ENCODE assay signal across 8 mouse cellular contexts in the genomic region with DNA sequence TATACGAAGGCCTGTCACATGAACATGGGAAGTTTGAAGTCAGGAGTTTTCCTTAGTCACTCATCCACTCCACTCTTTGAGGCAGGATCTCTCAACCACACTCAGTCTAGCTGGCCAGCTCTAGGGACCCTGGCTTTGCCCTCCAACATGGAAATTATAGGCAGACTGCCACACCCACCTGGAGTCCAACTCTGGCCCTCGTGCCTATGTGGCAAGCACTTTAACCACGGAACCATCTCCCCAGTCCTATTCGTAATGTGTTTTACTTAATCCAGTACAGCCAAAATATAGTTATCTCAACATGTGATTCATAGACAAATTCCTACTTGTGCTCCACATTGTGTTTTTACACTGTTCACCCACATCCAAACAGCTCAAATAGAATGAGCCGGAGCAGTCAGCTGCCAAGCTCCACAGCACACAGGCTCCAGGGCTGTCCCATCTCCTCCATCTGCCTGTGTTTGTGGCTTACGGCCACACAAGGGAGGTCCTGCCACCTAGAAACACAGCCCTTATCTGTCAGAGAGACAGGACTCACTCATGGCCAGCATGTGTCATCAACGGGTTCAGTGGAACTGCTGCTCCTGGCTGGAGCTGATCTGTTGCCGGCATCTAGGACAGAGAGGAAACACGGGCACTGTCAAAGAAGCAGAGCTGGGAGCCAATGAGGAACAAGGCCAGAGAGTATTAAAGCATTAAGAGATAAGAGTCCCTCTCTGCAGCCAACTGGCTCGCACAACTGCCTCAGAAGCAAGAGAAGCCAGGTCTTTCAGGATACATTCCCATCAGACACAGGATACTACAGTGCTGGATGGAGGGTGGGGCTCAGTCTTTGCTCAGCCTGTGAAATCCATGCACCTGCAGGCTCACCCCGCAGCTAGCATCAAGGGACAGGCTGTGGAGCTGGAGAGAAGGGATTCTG. TPM values are rescaled to one million over a fixed set of nuclear protein-coding genes. Genes with fewer than 3 reads are reported as not detected.
A peak's percentile ranks its signal among the peaks of the same experiment; 100 is the strongest.
DNase-seq lines count a peak whose midpoint lies in the region; ATAC-seq and TF ChIP-seq lines count a peak whose summit lies in the region.

No protein-coding gene starts in this region.

- peak overlapping the region; percentile 46 for H3K27ac ChIP-seq in testis, adult 2 months (ENCODE audit: control insufficient read depth, insufficient read depth, low read depth, low read length)

- H3K27me3 ChIP-seq in testis, adult 2 months (ENCODE audit: control insufficient read depth, insufficient read depth, low read length), result no peaks in the 10 kb centered on the region

- H3K4me1 ChIP-seq in testis, adult 2 months (ENCODE audit: control insufficient read depth, insufficient read depth, low read length), result no peaks in the 10 kb centered on the region; the same call in none of the 2 replicates

- no peak for TF ChIP-seq CTCF in testis, adult 2 months (IDR thresholded peaks at IDR 0.05; ENCODE audit: control insufficient read depth, insufficient read depth, insufficient replicate concordance, low read depth, low read length)

- peak; percentile 84 for ATAC-seq in frontal cortex, adult (ENCODE audit: low TSS enrichment)

- H3K4me3 ChIP-seq in testis, adult 2 months (ENCODE audit: control insufficient read depth, low read depth, low read length), result no peak overlapping the region

- DNase-seq in frontal cortex, postnatal 14 days (ENCODE audit: low spot score in 2 of 2), result no peak
- DNase-seq in testis, postnatal 10 days (ENCODE audit: low spot score), result no peak
- peak; percentile 83 to 88 for DNase-seq in heart, adult 9 months (ENCODE audit: low spot score in 2 of 2)
- peak; percentile 59 to 67 for DNase-seq in layer of hippocampus, postnatal 14 days (ENCODE audit: low spot score in 2 of 2)
- DNase-seq in thymus, adult 18-20 months, result no peak
- no peak for DNase-seq in thymus, postnatal 0 days (ENCODE audit: low spot score)

- no peak for TF ChIP-seq POLR2A in testis, adult 2 months (IDR thresholded peaks at IDR 0.05; ENCODE audit: control insufficient read depth, low read depth, low read length)

- H3K36me3 ChIP-seq in testis, adult 2 months (ENCODE audit: control insufficient read depth, insufficient read depth, low read length), result no peaks in the 10 kb centered on the region

RNA-seq across cellular contexts. Expression of gene Rnf144a, which starts 10.0 kb away (rescaled TPM):
- polyA plus RNA-seq in testis, adult 2 months (2012; rRNA removed), result 13.8 and 14.0 TPM in 2 replicates
- 10 to 100 TPM; 35.3 to 39.0 TPM for total RNA-seq in layer of hippocampus, postnatal 14 days (2021)
- polyA plus RNA-seq in thymus, postnatal 0 days (2015; fragmentation: Nextera tagmentation; extraction: Ambion mirVana), result 6.6 and 11.0 TPM in 2 replicates

RNA-seq across cellular contexts. Expression of gene Rsad2, which starts 51.2 kb away (rescaled TPM):
- 0.07 and 0.12 TPM in 2 replicates for polyA plus RNA-seq in testis, adult 2 months (2012; rRNA removed)
- under 1 TPM; 0.37 to 0.48 TPM for total RNA-seq in layer of hippocampus, postnatal 14 days (2021)
- 5.1 and 6.5 TPM in 2 replicates for polyA plus RNA-seq in thymus, postnatal 0 days (2015; fragmentation: Nextera tagmentation; extraction: Ambion mirVana)

Comparison
In these comparisons a context has a peak if more than half of its experiments do, and no peak if none do; other contexts are left out.
1. DNase-seq: peak in heart, adult 9 months (2 of 2) and layer of hippocampus, postnatal 14 days (2 of 2); none in frontal cortex, postnatal 14 days (0 of 2), testis, postnatal 10 days (single experiment), thymus, adult 18-20 months (0 of 2) and thymus, postnatal 0 days (single experiment).